Mouse (Mus musculus) frontal cortex, postnatal 14 days (tissue): Measurements from ENCODE around the gene Rims3.

Experiments
- DNase-seq, 2 experiments: peaks; one replicate each; pipeline ENCODE4 v3.0.0; 2022; ENCODE audit warnings: low spot score in 2 of 2

Gene Rims3

GRCm38 (mm10) chr4:120850946-120851345, 3.7 kb upstream of the Rims3 start:
- DNase-seq: peak in 1 of 2 experiments; percentile 72

GRCm38 (mm10) chr4:120855360-120856060, 894 bp downstream of the Rims3 start:
- no peak for DNase-seq

DNA sequence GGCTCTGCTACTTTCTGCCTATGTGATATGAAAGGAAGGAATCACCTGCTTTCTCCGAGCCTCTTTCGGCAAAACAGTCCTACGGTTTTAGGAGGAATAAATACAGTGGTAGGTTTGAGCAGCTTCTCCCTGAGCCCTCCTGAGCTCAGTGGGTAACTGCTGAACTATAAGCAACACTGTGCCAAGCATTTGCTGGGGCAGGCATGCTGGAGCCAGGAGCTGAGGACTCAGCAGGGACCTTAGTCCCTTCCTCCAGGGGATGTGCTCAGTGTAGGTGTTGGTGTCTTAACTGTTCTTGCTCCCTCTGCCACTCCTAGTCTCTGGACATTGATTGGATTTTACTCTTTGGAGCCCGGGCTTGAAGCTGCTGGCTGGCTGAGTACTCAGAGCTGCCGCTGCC, 1.8 kb downstream of the Rims3 start:
- DNase-seq: no peak

- DNase-seq: no peak
These were observed 5.2 kb downstream of the Rims3 start for GRCm38 (mm10) chr4:120859865-120860264.

DNA sequence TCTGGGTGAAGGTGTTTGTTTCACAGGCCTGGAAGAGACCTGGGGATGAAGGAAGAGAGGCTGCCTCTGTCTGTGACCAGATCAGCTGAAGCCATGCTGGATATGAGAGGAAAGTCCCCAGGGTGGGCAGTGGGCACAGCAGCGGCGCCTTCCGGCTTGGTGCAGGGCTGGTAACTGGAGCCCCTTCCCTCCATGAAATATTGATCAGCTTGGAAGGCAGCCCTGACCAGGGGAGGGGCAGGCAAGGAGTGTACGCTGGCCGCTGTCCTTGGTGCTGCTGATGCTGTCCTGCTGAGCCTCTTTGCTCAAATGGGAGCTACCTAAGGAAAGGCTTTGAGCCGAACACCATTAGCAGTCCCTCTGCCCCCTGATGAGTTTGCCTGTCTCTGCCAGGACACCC, 11.6 kb downstream of the Rims3 start:
- DNase-seq: no peak

GRCm38 (mm10) chr4:120868246-120868645, 13.6 kb downstream of the Rims3 start:
- no peak for DNase-seq

GRCm38 (mm10) chr4:120868988-120869387, 14.4 kb downstream of the Rims3 start:
- no peak for DNase-seq

GRCm38 (mm10) chr4:120870262-120870748, 15.7 kb downstream of the Rims3 start:
- no peak for DNase-seq

DNA sequence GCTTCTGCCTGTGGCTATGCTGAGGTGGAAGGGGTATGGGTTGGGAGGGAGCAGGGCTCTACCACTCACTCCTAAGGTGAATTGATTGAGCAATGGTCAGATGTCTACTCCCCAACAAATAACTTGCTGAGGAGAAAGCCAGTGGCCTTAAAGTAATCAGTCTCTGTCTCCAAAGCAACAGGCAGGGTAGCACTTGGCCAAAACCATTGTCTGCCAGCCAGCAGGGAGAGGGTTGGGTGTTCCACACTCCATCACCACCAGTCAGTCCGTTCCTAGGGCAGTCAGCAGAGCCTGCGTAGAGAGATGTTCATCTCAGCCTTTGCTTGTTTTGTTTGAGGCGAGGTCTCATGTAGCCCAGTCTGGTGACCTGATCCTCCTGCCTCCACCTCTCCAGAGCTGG, 21.3 kb downstream of the Rims3 start:
- DNase-seq: no peak

DNA sequence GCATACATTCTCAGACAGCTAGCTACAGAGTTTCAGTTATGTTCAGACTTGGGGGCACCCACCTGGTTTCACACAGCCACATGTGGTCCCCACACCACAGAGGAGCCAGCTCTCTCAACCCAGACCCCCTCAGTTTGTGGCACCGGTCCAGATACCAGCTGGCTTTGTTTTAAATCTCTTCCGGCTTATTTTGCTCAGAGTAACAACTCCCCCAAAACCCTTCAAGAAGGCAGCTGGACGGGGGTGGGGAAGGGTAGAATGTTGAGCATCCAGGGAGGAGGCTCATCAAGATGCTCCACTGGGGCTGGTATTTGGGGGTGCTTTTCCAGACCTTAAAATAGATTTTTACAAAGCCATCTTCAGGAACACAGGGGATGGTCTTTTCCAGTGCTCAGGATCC, 24.1 kb downstream of the Rims3 start:
- DNase-seq: no peak

- DNase-seq: no peak
These were observed 24.8 kb downstream of the Rims3 start for GRCm38 (mm10) chr4:120879386-120879785.

- DNase-seq: no peak
These were observed 26.3 kb downstream of the Rims3 start for GRCm38 (mm10) chr4:120880731-120881432.

DNA sequence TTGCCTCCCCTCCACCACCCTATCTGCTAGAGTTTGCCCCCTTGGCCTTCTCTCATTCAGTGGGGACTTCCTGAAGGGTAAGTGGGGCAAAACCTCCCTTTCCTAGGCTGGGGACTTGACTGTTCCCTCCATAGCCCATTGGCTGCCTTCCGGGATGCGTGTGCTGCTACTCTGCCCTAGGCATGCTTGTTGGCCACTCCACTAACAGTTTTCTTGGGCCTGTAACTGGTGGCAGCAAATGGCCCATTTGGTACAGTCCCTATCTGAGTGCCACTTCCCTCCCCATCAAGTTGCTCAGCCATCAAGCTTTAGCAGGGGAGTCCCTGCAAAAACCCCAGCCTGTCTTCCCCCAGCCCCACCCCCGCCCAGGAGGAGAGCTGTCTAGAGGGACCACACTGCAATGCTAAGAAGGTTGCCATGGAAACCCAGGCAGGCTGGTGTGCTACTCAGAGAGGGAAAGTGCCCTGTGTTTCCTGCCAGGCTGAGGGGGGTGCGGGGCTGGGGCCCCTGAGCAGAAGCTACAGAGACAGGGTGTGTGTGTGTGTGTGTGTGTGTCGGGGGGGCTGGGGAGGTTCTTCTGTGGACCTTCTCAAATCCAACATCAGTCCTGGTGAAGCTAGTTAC, 27.5 kb downstream of the Rims3 start:
- peak in 1 of 2 experiments; percentile 59 for DNase-seq

DNA sequence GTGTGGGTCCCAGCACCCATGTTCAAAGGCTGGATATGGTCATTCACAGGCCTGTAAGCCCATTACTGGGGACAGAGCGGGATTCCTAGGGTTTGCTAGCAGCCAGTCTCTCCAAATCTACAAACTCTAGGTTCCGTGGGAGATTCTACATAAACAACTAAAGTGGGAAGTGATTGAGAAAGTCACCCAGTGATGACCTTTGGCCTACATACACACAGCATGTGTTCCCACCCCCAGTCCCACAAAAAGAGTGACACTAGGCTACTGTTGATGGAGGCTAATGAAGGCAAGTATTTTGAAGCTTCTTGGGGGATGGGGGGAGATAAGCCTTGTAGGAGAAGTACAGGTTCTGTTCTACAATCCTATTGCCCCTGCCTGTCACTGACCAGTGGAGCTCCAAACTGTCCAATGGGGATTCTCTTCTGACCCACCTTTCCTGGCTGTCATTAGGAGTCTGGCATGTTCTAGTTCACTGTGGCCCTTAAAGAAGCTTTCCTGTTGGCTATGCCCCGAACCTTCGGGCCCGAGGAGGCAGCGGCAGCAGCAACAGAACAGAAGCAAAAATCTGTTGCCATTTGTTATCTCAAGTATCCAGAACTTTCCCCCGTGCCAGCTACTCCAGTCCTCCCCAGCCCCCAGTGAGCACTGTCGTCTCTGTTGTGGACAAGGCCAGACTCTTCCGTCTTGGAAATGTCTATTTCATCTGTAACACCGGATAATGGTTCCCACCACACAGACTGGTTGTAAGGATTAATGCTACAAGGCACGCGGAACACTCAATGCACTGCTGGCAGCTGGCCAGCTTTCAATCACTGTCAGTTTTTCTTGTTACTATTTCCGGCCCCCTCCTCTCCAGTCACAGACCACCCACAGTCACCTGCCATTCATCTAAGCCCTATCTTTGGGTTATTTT, 30.8 kb downstream of the Rims3 start:
- peak in 1 of 2 experiments; percentile 8 for DNase-seq

GRCm38 (mm10) chr4:120886131-120886530, 31.5 kb downstream of the Rims3 start:
- peak in 1 of 2 experiments; percentile 3 for DNase-seq

DNA sequence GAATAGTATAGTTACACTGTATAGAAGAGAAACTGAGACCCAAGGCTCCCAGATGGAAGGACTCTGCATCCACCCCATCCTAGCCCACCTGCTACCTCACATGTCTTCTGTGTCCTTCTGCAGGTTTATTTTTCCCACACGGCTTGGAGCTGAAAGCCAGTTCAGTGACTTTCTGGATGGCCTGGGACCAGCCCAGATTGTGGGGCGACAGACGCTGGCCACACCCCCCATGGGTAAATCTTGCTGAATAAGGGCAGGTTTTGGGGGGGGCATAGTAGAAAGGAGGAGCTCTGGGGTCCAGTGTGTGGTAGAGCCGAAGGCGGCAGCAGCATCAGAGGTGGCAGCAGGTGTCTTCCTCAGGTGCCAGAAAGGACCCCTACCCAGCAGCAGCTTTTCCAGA, 32.2 kb downstream of the Rims3 start:
- peak in 1 of 2 experiments; percentile 2 for DNase-seq

DNA sequence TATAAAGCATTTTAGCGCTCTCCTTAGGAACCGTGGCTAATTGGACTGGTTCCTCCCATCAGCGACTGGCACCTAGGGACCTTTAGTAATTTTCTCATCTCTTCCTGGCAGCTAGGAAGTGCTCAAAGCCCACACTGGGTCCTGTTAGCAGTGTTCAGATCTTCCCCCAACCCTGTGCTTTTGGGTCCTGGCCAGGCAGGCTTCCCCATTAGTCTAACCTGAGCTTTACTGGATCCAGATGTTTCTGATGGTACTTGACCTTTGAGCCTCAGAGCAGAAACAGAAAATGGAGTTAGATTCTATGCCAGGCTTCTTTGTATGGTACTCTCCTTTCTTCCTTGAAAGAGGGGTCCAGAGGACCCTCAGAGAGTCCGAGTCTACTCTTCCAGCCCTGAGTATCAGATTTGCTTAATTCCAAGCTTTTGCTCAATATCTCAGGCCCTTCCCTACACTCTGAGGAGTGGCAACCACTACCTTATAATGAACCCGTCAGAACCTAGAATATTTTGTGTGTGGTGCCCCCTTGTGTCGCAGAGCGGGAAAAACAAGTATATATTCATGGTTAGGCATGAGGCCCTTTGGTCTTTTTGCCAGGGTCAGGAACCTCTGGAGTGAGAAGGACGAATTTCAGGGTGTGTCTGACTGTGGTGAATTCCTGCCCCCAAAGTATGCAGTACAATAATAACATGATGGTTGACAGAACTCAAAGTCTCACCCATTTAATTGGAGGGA, 32.9 kb downstream of the Rims3 start:
- DNase-seq: peak in 1 of 2 experiments; percentile 27

GRCm38 (mm10) chr4:120888884-120889283, 34.3 kb downstream of the Rims3 start:
- peak in 1 of 2 experiments; percentile 1 for DNase-seq

DNA sequence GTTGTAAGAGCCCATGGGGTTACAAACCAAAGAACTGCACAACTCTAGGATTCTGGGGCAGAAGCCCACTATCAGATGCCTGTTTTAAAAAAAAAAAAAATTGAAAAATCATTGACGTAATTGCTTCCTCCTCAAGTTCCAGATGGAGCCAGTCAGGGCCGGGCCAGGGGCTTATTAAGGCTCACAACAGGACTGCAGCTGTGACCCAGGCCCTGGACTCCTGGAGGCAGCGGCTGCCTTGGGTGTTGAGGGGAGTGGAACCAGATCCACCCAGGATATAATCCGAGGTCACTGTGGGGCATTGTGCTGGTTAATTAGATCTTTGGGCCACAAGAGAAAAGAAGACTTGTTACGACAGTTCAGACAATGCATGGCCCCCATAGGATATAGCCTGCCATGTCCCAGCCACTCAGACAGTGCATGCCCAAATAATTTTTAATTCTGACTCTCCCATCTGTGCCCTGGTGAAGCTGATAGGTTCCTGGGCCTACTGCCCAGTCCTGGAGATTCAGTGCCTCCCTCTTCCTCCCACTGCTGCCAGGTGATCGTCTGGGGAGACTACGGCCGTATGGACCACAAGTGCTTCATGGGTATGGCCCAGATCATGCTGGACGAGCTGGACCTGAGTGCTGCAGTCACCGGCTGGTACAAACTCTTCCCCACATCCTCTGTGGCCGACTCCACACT, 36.3 kb downstream of the Rims3 start:
- no peak for DNase-seq

DNA sequence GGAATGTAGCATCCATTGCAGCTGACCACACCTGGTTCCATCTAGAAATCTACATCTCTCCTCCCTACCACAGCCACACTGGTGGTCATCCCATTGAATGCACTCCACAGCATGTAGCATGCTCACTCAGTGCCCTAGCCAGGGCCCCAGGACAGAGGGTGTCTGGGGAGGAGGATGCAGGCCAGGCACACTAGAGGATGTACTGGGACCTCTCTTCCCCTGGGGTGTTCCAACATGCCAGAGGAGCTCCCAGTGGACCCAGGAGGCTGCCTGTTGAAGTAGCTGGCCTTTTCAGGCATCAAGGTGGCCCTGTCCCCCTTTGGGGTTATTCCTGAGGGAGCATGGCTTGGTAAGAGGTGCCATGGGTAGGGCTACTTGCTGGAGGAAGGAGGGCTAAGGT, 37.3 kb downstream of the Rims3 start:
- DNase-seq: no peak
